ENCODE assay signal across 8 mouse cellular contexts in genomic region chr1:119837035-119837751, GRCm38 (mm10). TPM values are rescaled to one million over a fixed set of nuclear protein-coding genes. Genes with fewer than 3 reads are reported as not detected.
DNase-seq lines count a peak whose midpoint lies in the region; ATAC-seq and TF ChIP-seq lines count a peak whose summit lies in the region.

Gene Ptpn4 (minus strand): TSS chr1:119837613.

- 0 out of 2 replicates have a peak, but pooled peaks have one; percentile 53 for TF ChIP-seq EP300 in heart, postnatal 0 days (IDR thresholded peaks at IDR 0.05; ENCODE audit: low read depth)

- no peaks in the 10 kb centered on the region for H3K9me3 ChIP-seq in E14TG2a.4 (ENCODE audit: low read length)
- H3K9me3 ChIP-seq in forebrain, embryonic 12.5 days: no peaks in the 10 kb centered on the region
- H3K9me3 ChIP-seq in heart, postnatal 0 days (replicated peaks; ENCODE audit: control insufficient read depth, low read length): no peaks in the 10 kb centered on the region
- H3K9me3 ChIP-seq in liver, embryonic 16.5 days (replicated peaks; ENCODE audit: control insufficient read depth, low read length): no peaks in the 10 kb centered on the region
- no peaks in the 10 kb centered on the region for H3K9me3 ChIP-seq in neural tube, embryonic 13.5 days

- DNase-seq in c-Kit-positive CD71-positive TER-119-positive erythroid progenitor cells, embryonic 14.5 days (ENCODE audit: low spot score): peak; percentile 96
- peak; percentile 98 for DNase-seq in heart, postnatal 0 days (ENCODE audit: low spot score)
- DNase-seq in kidney, postnatal 4 days: peak; percentile 99

- no peak for TF ChIP-seq CTCF in E14TG2a.4 (conservative IDR thresholded peaks at IDR 0.05; ENCODE audit: low read length)
- TF ChIP-seq CTCF in heart, postnatal 0 days (IDR thresholded peaks at IDR 0.05; ENCODE audit: low read depth): no peak
- TF ChIP-seq CTCF in testis, adult 2 months (IDR thresholded peaks at IDR 0.05; ENCODE audit: control insufficient read depth, insufficient read depth, insufficient replicate concordance, low read depth, low read length): no peak

- H3K4me2 ChIP-seq in forebrain, embryonic 12.5 days: peak within 1 kb of the TSS; percentile 77
- peak within 1 kb of the TSS; percentile 63 for H3K4me2 ChIP-seq in heart, postnatal 0 days (ENCODE audit: low read depth, low read length)
- peak within 1 kb of the TSS; percentile 90 for H3K4me2 ChIP-seq in liver, embryonic 16.5 days (ENCODE audit: low read depth, low read length)
- H3K4me2 ChIP-seq in neural tube, embryonic 13.5 days: peak within 1 kb of the TSS; percentile 73

- H3K27me3 ChIP-seq in E14TG2a.4 (ENCODE audit: insufficient read depth, low read length): peaks cover 8% of the 10 kb centered on the region; the same call in 1 of the 2 replicates
- H3K27me3 ChIP-seq in forebrain, embryonic 12.5 days: no peaks in the 10 kb centered on the region
- no peaks in the 10 kb centered on the region for H3K27me3 ChIP-seq in heart, postnatal 0 days (ENCODE audit: control insufficient read depth, insufficient read depth, low read length)
- no peaks in the 10 kb centered on the region for H3K27me3 ChIP-seq in liver, embryonic 16.5 days (ENCODE audit: control insufficient read depth, insufficient read depth, low read depth, low read length)
- H3K27me3 ChIP-seq in neural tube, embryonic 13.5 days: no peaks in the 10 kb centered on the region
- no peaks in the 10 kb centered on the region for H3K27me3 ChIP-seq in testis, adult 2 months (ENCODE audit: control insufficient read depth, insufficient read depth, low read length)

- H3K4me1 ChIP-seq in E14TG2a.4 (replicated peaks; ENCODE audit: low read depth, low read length): peaks cover 14% of the 10 kb centered on the region
- peaks cover 16% of the 10 kb centered on the region for H3K4me1 ChIP-seq in forebrain, embryonic 12.5 days
- H3K4me1 ChIP-seq in heart, postnatal 0 days (ENCODE audit: control insufficient read depth, insufficient read depth): peaks cover 19% of the 10 kb centered on the region; the same call in 1 of the 2 replicates
- peaks cover 13% of the 10 kb centered on the region for H3K4me1 ChIP-seq in liver, embryonic 16.5 days (ENCODE audit: control insufficient read depth, low read depth, low read length)
- H3K4me1 ChIP-seq in neural tube, embryonic 13.5 days (replicated peaks): peaks cover 28% of the 10 kb centered on the region
- peaks cover 2% of the 10 kb centered on the region; the same call in 1 of the 2 replicates for H3K4me1 ChIP-seq in testis, adult 2 months (ENCODE audit: control insufficient read depth, insufficient read depth, low read length)

- under 1% methylated on average over 74 of the region's 79 CpGs for WGBS in forebrain, embryonic 12.5 days
- under 1% methylated on average over 73 of the region's 79 CpGs for WGBS in heart, postnatal 0 days
- WGBS in liver, embryonic 16.5 days (ENCODE audit: insufficient replicate concordance): under 1% methylated on average over 76 of the region's 79 CpGs
- WGBS in neural tube, embryonic 13.5 days: under 1% methylated on average over 78 of the region's 79 CpGs

- peak within 1 kb of the TSS; percentile 92 for H3K4me3 ChIP-seq in E14TG2a.4 (replicated peaks; ENCODE audit: low read length)
- H3K4me3 ChIP-seq in forebrain, embryonic 12.5 days (replicated peaks): peak within 1 kb of the TSS; percentile 88
- H3K4me3 ChIP-seq in heart, postnatal 0 days (ENCODE audit: low read depth, low read length): peak within 1 kb of the TSS; percentile 94
- H3K4me3 ChIP-seq in liver, embryonic 16.5 days (ENCODE audit: low read depth, low read length): peak within 1 kb of the TSS; percentile 90
- peak within 1 kb of the TSS; percentile 81 for H3K4me3 ChIP-seq in neural tube, embryonic 13.5 days
- peak within 1 kb of the TSS; percentile 87 for H3K4me3 ChIP-seq in testis, adult 2 months (ENCODE audit: control insufficient read depth, low read depth, low read length)

- peak within 1 kb of the TSS; percentile 96 for H3K27ac ChIP-seq in forebrain, embryonic 12.5 days
- peak within 1 kb of the TSS; percentile 82 for H3K27ac ChIP-seq in heart, postnatal 0 days (ENCODE audit: low read depth)
- peak within 1 kb of the TSS; percentile 88 for H3K27ac ChIP-seq in liver, embryonic 16.5 days (ENCODE audit: low read length)
- peak within 1 kb of the TSS; percentile 96 for H3K27ac ChIP-seq in neural tube, embryonic 13.5 days (replicated peaks)
- peak within 1 kb of the TSS; percentile 78 for H3K27ac ChIP-seq in testis, adult 2 months (ENCODE audit: control insufficient read depth, insufficient read depth, low read depth, low read length)

- ATAC-seq in forebrain, embryonic 12.5 days (ENCODE audit: low FRiP score): peak; percentile 99
- peak; percentile 98 for ATAC-seq in heart, postnatal 0 days (ENCODE audit: insufficient read depth, low read depth)
- peak; percentile 98 for ATAC-seq in liver, embryonic 16.5 days (ENCODE audit: low read depth)
- ATAC-seq in neural tube, embryonic 13.5 days (ENCODE audit: low read depth): peak; percentile 100

- H3K36me3 ChIP-seq in E14TG2a.4 (ENCODE audit: insufficient read depth, low read length): no peaks in the 10 kb centered on the region
- no peaks in the 10 kb centered on the region for H3K36me3 ChIP-seq in forebrain, embryonic 12.5 days (replicated peaks)
- no peaks in the 10 kb centered on the region for H3K36me3 ChIP-seq in heart, postnatal 0 days (replicated peaks; ENCODE audit: control insufficient read depth, insufficient read depth, low read length)
- no peaks in the 10 kb centered on the region for H3K36me3 ChIP-seq in liver, embryonic 16.5 days (ENCODE audit: control insufficient read depth, insufficient read depth)
- no peaks in the 10 kb centered on the region for H3K36me3 ChIP-seq in neural tube, embryonic 13.5 days
- H3K36me3 ChIP-seq in testis, adult 2 months (ENCODE audit: control insufficient read depth, insufficient read depth, low read length): no peaks in the 10 kb centered on the region

- peak; percentile 89 for TF ChIP-seq POLR2A in testis, adult 2 months (IDR thresholded peaks at IDR 0.05; ENCODE audit: control insufficient read depth, low read depth, low read length)

- H3K9ac ChIP-seq in forebrain, embryonic 12.5 days: peak within 1 kb of the TSS; percentile 88
- H3K9ac ChIP-seq in heart, postnatal 0 days (replicated peaks; ENCODE audit: low read depth, low read length): peak within 1 kb of the TSS; percentile 89
- H3K9ac ChIP-seq in liver, embryonic 16.5 days (ENCODE audit: low read depth, low read length): peak within 1 kb of the TSS; percentile 84
- peak within 1 kb of the TSS; percentile 92 for H3K9ac ChIP-seq in neural tube, embryonic 13.5 days

RNA-seq across cellular contexts. Expression of gene Ptpn4, which starts in this region (rescaled TPM):
- 11.1 and 13.1 TPM in 2 replicates for polyA plus RNA-seq in forebrain, embryonic 12.5 days (2016; fragmentation: Nextera tagmentation; extraction: Ambion mirVana)
- total RNA-seq in heart, postnatal 0 days (2014; rRNA removed; ENCODE audit: low replicate concordance): 14.0 and 16.7 TPM in 2 replicates
- polyA plus RNA-seq in heart, postnatal 0 days (2015; fragmentation: Nextera tagmentation; extraction: Ambion mirVana): 3.2 and 4.1 TPM in 2 replicates
- polyA plus RNA-seq in liver, embryonic 16.5 days (2015; fragmentation: Nextera tagmentation; extraction: Ambion mirVana): 1.2 and 1.5 TPM in 2 replicates
- 8.3 and 18.8 TPM in 2 replicates for polyA plus RNA-seq in neural tube, embryonic 13.5 days (2015; fragmentation: Nextera tagmentation; extraction: Ambion mirVana)
- polyA plus RNA-seq in testis, adult 2 months (2012; rRNA removed): 13.9 and 17.2 TPM in 2 replicates

Comparison
In these comparisons a context has a peak if more than half of its experiments do, and no peak if none do; other contexts are left out.
1. Peak in every context shown above with its lines: DNase-seq, ATAC-seq, H3K4me3 ChIP-seq and H3K27ac ChIP-seq.